Mouse (Mus musculus) G1E (cell line): Measurements from ENCODE around the gene Gm11549.

ENCODE experiments used
- CTCF ChIP-seq: IDR thresholded peaks from 2 replicates; pipeline ENCODE4 v1.5.1; 2012; ENCODE audit warnings: low read depth, low read length, inconsistent platforms, mixed read lengths
- POLR2AphosphoS5 ChIP-seq: IDR thresholded peaks from 2 replicates; pipeline ENCODE4 v1.6.1; 2012; ENCODE audit warnings: low read depth, low read length, inconsistent platforms; ENCODE audit not compliant: insufficient replicate concordance

DNA sequence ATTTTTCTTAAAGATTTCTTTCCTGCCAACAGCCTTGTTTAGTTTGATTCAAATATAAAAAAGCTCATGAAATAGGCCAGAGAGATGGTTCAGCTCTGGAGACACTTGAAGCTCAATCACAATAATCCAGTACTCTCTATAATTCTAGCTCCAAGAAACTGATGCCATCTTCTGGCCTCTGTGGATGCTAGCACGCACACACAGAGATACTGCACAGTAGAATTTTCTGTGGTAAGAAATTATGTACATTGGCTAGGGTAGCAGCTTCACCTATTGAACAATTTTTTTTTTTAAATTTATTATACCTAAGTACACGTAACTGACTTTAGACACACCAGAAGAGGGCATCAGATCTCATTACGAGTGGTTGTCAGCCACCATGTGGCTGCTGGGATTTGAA is 42.1 kb upstream of the Gm11549 start:
- no peak; the same call in 1 of the 2 replicates for TF ChIP-seq POLR2AphosphoS5
- no peak for TF ChIP-seq CTCF
